Mouse (Mus musculus) splenic B cell, adult 2 months (primary cell): ENCODE data around the gene Gm10065.

Source experiments
- DNase-seq: peaks from one replicate; pipeline ENCODE4 v3.0.0-alpha.2; 2011; ENCODE audit warnings: low read depth, low spot score
- H3K27me3 ChIP-seq: 2 replicates; pipeline ENCODE4 v1.6.1; 2012; ENCODE audit warnings: mild to moderate bottlenecking, low read length, moderate library complexity, mixed read lengths; ENCODE audit not compliant: control insufficient read depth, poor library complexity, insufficient read depth, severe bottlenecking
- H3K36me3 ChIP-seq: 2 replicates; pipeline ENCODE4 v1.6.1; 2012; ENCODE audit warnings: mild to moderate bottlenecking, low read length, moderate library complexity, mixed read lengths; ENCODE audit not compliant: control insufficient read depth, poor library complexity, insufficient read depth, severe bottlenecking

The Gm10065 gene

GRCm38 (mm10) chr13:21453449-21453848 is 25.8 kb downstream of the Gm10065 start, which contains the start of gene Zscan26:
TSS of gene Zscan26 (minus strand) at chr13:21453730.
- Histone ChIP-seq H3K27me3 (no peaks in the 10 kb centered on the region), H3K36me3 (no peaks in the 10 kb centered on the region; the same call in 1 of the 2 replicates)
- DNase-seq = peak; percentile 87

GRCm38 (mm10) chr13:21453042-21453441 is 26.2 kb downstream of the Gm10065 start:
- Histone ChIP-seq H3K36me3 (peaks cover 3% of the 10 kb centered on the region; the same call in 1 of the 2 replicates), H3K27me3 (no peaks in the 10 kb centered on the region)
- DNase-seq = peak; percentile 6

DNA sequence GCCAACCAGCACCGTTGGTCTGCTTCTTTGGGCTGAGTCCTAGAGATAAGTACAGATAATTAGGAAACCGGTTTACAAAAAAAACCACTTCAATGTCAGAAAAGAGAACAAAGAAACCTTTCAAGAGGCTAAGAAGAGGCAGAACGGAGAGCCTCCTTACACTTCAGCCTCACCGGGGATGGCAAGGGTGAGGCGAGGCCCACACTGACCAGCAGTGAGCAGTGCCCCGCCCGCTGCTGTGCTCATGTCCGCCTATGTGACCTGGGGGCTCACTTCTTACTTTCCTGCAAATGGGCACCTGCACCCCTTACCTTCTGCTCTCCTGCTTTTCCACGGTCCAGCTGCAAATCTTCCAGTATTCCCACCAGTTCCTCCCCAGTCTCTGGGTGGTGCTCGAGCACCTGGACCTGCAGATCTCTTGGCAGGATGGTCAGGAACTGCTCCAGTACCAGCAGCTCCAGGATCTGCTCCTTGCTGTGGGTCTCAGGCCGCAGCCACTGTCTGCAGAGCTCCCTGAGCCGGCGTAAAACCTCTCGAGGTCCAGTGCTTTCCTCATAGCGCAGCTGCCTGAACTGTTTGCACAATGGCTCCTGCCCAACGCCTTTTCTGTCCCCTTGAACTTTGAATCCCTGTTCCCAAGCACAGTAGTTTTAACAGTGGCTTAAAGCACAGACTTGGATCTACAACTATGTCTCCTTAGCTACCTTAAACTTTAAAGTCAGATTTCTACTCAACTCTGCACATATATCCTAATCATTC is 31.2 kb downstream of the Gm10065 start:
- Histone ChIP-seq H3K36me3 (peaks cover 14% of the 10 kb centered on the region), H3K27me3 (no peaks in the 10 kb centered on the region)
- DNase-seq = no peak

DNA sequence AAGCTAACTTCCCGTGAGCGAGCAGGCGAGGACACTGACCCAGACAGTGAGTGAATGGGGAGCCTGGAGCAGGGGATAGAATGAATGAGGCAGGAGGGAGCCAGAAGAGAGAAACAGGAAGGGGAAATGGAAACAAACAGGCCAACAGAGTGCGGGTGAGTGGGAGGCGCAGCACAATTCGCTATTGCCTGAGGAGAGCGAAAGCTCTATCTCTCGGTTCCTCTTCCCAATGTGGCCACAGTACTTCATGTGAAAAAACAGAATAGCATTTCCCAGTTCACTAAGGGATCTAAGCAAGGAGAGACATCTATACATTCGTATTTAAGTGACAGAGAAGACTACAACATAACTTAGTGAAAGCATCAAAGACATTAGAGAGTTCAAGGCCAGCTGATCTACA is 32.4 kb downstream of the Gm10065 start:
- Histone ChIP-seq H3K36me3 (peaks cover 14% of the 10 kb centered on the region), H3K27me3 (no peaks in the 10 kb centered on the region)
- DNase-seq = peak; percentile 19

DNA sequence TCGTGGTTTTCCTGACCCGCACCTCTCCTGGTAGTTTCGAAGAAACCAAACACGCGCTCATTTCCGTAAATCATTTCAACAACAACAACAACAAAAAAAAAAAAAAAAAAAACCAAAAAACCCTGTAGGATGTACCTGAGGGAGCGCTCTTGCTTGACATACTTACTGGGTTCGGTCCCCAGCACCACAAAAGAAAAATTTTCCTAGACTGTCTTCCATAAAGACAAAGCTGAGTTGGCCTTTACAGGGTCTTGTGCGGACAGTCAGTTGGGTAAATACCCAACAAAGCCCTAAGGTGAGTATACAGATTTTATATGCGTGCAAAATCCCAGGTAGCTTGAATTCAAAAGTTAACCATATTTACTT is 38.1 kb downstream of the Gm10065 start:
- DNase-seq = no peak
- H3K27me3 ChIP-seq = no peaks in the 10 kb centered on the region
- peaks cover 1% of the 10 kb centered on the region; the same call in 1 of the 2 replicates for H3K36me3 ChIP-seq

GRCm38 (mm10) chr13:21440503-21441206 is 38.6 kb downstream of the Gm10065 start, which contains the start of gene Pgbd1:
TSS of gene Pgbd1 (minus strand) at chr13:21441058.
- Histone ChIP-seq H3K27me3 (no peaks in the 10 kb centered on the region), H3K36me3 (peaks cover 1% of the 10 kb centered on the region; the same call in 1 of the 2 replicates)
- peak; percentile 34 for DNase-seq

DNA sequence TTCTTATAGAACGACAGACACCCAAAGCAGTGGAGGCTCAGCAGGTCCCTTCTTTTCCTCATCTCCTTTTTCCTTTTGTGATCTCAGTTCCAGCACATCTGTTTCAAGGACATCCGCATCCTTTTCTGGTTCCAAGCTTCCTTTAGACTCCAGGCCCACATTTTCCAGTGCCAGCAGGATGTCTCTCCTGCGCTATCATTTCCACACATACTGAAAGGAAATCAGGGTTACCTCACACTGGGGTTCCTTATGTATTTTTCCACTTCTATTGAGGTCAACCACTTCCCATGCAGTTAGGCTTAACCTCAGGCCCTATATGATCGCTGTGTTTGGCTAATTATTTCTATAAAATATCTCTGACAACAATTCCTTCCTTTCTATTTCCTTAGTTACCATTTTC is 43.8 kb downstream of the Gm10065 start:
- H3K27me3 ChIP-seq = no peaks in the 10 kb centered on the region
- H3K36me3 ChIP-seq = no peaks in the 10 kb centered on the region
- DNase-seq = no peak
